Mouse (Mus musculus) heart, adult 8-10 months (tissue): ENCODE results near the gene Mysm1. TPM values are rescaled to one million over a fixed set of nuclear protein-coding genes. Genes with fewer than 3 reads are reported as not detected.

Experiments
- DNase-seq: peaks from one replicate; pipeline ENCODE4 v3.0.0; 2022; ENCODE audit warnings: low spot score
- total RNA-seq, 4 experiments: library from RNA; stranded (reverse); gene quantifications; 2 replicates each; pipeline ENCODE4 v1.2.4; 2022

Gene Mysm1
- 10 to 100 TPM in 1 of 4 experiments, 1 to 10 TPM in 3; 7.3 to 11.1 (median 9.2) TPM for total RNA-seq

DNA sequence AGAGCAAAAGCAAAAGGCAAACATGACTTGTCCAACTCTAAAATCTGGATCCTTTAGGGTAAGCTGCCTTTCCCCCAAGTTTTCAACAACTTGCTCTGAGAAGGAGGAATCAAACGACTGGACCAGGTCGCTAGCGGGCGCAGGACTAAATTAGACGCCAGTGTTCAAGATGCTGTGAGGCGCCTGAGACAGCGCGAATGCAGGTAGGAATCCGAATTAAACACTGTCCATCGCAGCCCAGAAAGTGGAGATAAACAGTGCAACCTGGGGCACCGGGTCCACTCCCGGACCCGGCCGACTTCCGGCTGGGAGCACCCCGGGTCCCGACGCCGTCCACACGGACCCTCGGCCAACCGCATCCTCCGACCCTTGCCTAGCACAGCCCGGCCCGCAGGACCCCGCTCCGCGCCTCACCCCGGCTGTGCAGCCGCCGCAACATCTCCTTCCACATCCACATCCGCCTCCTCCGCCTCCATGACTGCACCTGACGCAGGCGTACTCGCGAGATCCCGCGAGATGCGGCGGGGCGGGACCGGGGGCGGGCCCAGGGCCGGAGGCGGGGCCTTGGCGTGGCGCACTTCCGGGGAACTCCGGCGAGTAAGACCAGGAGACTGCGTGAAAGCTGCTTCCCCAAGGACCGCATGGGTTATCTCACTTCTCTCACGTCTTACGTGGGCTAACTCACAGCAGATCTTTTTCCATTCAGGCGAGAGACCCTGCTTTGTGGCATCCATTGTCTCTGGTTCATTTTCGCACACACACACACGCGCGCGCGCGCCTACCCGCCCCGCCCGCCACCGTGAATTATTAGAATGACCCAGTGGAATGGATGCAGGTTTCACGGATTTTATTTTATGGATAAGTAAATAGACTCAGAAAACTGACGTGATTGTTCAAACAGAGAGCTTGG lies at the start of gene Mysm1:
Mysm1 (minus strand) TSS at position 511 of the 910 bp plus-strand sequence.
- DNase-seq, result peak; percentile 93

GRCm38 (mm10) chr4:95025847-95026600 lies 47.1 kb upstream of the Mysm1 start:
- DNase-seq, result no peak

GRCm38 (mm10) chr4:95023350-95023953 lies 44.6 kb upstream of the Mysm1 start:
- no peak for DNase-seq

DNA sequence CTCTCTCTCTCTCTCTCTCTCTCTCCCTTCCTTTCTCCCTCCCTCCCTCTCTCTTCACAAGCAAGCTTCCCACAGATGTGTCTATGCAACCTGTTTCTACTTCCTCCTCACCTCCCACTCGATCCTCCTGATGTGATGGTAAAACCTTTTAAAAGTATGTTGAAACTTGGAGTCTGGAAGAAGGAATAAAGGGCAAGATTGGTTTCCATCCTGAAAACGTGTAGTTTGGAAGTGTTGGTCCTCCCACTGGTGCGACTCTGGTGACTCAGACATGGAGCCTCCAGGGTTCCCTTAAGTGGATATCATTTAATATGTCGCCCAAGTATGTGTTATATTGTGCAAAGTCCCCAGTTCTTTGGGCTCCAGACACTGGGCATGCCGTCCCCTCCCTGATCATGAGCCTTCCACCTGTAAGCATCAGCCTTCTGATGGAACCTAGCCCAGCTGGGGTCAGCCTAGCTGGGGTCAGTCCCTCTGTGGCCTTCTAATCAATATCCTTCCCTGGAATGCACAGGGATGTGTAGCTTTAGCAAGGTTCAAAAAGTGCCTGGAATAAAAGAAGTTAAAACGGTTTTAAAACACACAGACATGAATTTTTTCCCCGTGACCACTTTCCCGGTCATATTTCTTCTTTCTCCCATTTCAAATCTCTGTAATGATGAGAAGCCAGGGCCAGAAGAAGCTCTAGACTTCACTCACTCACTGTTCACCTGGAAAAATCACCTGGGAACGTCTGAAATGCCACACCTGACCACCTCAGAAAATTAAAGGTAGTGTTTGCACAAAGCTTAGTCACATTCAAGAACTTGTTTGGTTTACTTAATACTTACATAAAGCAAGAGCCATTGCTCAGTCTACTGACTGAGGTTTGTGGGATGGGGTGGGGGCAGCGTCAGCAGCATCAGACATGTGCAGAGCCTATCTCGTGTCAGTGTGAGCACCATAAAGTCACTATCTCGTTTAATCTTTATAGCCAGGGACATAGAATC lies 43.0 kb upstream of the Mysm1 start:
- no peak for DNase-seq

- DNase-seq, result no peak
Measured at GRCm38 (mm10) chr4:95020201-95020600, 41.3 kb upstream of the Mysm1 start.

- no peak for DNase-seq
Measured at GRCm38 (mm10) chr4:95018221-95018620, 39.3 kb upstream of the Mysm1 start.

- no peak for DNase-seq
Measured at GRCm38 (mm10) chr4:95012706-95013105, 33.8 kb upstream of the Mysm1 start.

- no peak for DNase-seq
Measured at GRCm38 (mm10) chr4:95012256-95012655, 33.4 kb upstream of the Mysm1 start.

- peak; percentile 72 for DNase-seq
Measured at GRCm38 (mm10) chr4:95008175-95009057, 29.5 kb upstream of the Mysm1 start.

- DNase-seq, result no peak
Measured at GRCm38 (mm10) chr4:95007759-95008158, 28.9 kb upstream of the Mysm1 start.

- no peak for DNase-seq
Measured at GRCm38 (mm10) chr4:95005251-95005830, 26.4 kb upstream of the Mysm1 start.

DNA sequence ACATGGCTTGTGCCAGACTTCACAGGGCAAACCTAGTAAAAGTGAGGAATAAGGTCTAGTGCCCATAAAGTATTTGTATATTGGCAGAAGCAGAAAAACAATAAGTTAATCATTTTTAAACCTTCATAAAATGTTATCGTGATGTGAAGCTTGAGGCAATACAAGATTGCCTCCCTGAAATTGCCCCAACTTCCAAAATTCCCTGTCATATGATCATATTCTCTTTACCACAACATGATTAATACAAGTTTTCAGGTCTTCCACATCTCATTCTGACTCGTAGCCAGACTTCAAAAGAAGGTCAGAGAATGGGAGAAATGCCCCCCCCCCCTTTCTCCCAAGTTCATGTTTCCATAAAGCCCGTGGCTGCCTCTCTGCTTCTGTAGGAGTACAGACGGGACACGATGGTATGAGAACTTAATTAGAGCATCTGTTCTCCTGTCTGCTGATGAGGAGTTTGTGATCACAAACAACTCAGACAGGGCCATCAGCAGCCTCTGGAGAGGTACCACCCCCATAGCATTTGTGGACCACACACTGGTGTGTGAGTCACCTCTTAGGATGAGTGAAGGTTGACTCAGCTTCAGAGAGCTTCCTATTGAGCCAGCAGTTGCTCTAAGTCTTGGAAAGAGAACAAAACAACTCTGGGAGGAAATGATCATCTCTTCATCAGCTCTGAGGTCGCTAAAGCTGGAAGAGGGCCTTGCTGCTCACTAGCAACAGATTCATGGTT lies 22.3 kb upstream of the Mysm1 start:
- DNase-seq, result no peak

DNA sequence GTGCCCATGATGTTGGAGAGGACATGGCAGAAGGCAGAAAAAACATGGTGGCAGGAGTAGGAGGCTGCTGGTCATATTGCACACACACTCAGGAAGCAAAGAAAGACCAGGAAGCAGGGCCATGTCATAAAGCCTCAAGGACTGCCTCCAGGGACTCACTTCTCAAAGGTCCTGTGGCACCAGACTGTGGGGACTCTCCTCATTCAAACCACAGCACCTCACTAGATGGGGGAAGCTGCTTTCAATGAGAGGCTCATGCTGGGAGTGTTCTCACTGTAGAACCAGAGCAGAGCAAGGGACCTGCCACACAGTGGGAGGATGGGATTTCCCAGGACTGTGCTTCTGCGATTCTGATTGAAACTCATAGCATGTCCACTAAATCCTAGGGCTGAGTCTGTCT lies 21.2 kb upstream of the Mysm1 start:
- no peak for DNase-seq

GRCm38 (mm10) chr4:94999249-94999648 lies 20.3 kb upstream of the Mysm1 start:
- no peak for DNase-seq

- no peak for DNase-seq
Measured at GRCm38 (mm10) chr4:94995862-94996261, 17.0 kb upstream of the Mysm1 start.

DNA sequence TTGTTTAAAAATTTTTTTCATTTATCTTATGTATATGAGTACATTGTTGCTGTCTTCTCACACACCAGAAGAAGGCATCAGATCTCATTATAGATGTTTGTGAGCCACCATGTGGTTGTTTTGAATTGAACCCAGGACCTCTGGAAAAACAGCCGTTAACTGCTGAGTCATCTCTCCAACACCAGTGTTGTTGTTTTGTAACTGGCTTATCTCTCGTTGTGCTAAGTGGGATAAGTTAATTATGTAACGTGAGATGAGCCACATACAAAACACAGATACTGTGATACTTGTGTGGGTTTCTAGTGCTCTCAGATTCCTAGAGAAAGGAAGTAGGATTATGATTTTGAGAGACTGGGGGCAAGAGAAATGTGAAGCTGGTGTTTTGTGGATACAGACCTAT lies 11.3 kb upstream of the Mysm1 start:
- no peak for DNase-seq

DNA sequence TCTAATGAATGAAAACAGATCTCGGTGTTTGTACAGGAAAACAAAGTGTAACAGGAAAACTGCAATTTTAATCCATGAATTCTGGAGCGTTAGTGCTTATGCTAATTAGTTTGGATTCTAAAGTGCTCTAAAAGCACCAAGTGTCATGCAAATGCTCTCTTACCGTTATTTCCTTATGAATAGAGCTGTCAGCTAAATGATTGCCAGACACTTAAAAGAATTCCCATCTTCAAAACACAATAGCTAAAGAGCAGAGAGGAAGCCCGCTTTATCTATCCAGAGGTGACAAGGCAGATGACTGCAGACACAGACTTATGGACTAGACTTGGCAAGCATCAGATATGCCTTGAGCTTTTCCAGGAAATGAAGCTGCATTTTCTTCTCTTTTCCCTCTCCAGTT lies 8.8 kb upstream of the Mysm1 start:
- DNase-seq, result no peak

- DNase-seq, result no peak
Measured at GRCm38 (mm10) chr4:94979500-94979915, 608 bp upstream of the Mysm1 start.

DNA sequence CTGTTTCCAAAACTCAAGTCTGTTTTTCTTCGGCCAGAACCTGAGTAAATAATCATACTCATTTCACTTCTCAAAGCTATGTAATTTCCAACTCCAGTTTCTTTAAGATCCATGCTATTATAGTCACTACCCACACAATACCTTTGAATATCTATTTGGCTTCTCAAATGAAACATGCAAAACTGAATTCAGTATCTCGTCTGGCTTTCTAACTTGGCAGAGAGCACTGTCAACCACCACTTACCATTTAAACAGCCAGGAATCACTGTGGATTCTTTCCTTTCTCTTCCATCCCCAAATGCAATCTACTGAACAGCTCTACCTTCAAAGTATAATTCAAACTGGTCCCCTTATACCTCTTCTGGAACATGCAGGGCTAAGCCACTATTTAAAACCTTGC lies 5.6 kb downstream of the Mysm1 start:
- no peak for DNase-seq
